Mouse (Mus musculus): ENCODE results near the gene Thra. TPM values are rescaled to one million over a fixed set of nuclear protein-coding genes. Genes with fewer than 3 reads are reported as not detected.
A peak's percentile ranks its signal among the peaks of the same experiment; 100 is the strongest.

Gene Thra
- polyA plus RNA-seq, 1 experiment from 2014 or later = 32.4 TPM

- no peak for TF ChIP-seq CTCF (IDR thresholded peaks at IDR 0.05; ENCODE audit: low read depth)
- WGBS = 42% methylated on average over 12 of the region's 12 CpGs
- 0 out of 2 replicates have a peak overlapping the region, but pooled peaks have one; percentile 34 for H3K9ac ChIP-seq (ENCODE audit: low read depth, low read length)
- H3K9me3 ChIP-seq (ENCODE audit: control insufficient read depth) = no peaks in the 10 kb centered on the region
- H3K4me3 ChIP-seq (ENCODE audit: low read depth, low read length) = no peak overlapping the region
- peak overlapping the region; percentile 88 for H3K27ac ChIP-seq (ENCODE audit: low read depth, low read length)
- H3K36me3 ChIP-seq (ENCODE audit: control insufficient read depth, insufficient read depth) = no peaks in the 10 kb centered on the region
- no peak for ATAC-seq
- peaks cover 36% of the 10 kb centered on the region for H3K4me1 ChIP-seq (replicated peaks; ENCODE audit: control insufficient read depth, insufficient read depth, low read length)
- no peaks in the 10 kb centered on the region for H3K27me3 ChIP-seq (replicated peaks; ENCODE audit: control insufficient read depth, insufficient read depth, low read length)
- H3K4me2 ChIP-seq (replicated peaks; ENCODE audit: low read depth) = peak overlapping the region; percentile 80
Observed at GRCm38 (mm10) chr11:98776052-98776764, 35.8 kb downstream of the Thra start.

- no peaks in the 10 kb centered on the region for H3K36me3 ChIP-seq (ENCODE audit: control insufficient read depth, insufficient read depth)
- no peak for ATAC-seq
- H3K4me2 ChIP-seq (replicated peaks; ENCODE audit: low read depth) = peak overlapping the region; percentile 80; the same call in 1 of the 2 replicates
- peaks cover 37% of the 10 kb centered on the region for H3K4me1 ChIP-seq (replicated peaks; ENCODE audit: control insufficient read depth, insufficient read depth, low read length)
- no peaks in the 10 kb centered on the region for H3K27me3 ChIP-seq (replicated peaks; ENCODE audit: control insufficient read depth, insufficient read depth, low read length)
- H3K9ac ChIP-seq (ENCODE audit: low read depth, low read length) = peak overlapping the region; percentile 26; the same call in 1 of the 2 replicates
- 14% methylated on average over 9 of the region's 9 CpGs for WGBS
- H3K4me3 ChIP-seq (ENCODE audit: low read depth, low read length) = no peak overlapping the region
- no peaks in the 10 kb centered on the region for H3K9me3 ChIP-seq (ENCODE audit: control insufficient read depth)
- H3K27ac ChIP-seq (ENCODE audit: low read depth, low read length) = peak overlapping the region; percentile 82
- TF ChIP-seq CTCF (IDR thresholded peaks at IDR 0.05; ENCODE audit: low read depth) = no peak
Observed at GRCm38 (mm10) chr11:98776843-98777590, 36.6 kb downstream of the Thra start.

GRCm38 (mm10) chr11:98777888-98778287 is 37.5 kb downstream of the Thra start:
- Histone ChIP-seq H3K27ac (ENCODE audit: low read depth, low read length) (0 out of 2 replicates have a peak overlapping the region, but pooled peaks have one; percentile 15), H3K9me3 (ENCODE audit: control insufficient read depth) (no peaks in the 10 kb centered on the region), H3K9ac (ENCODE audit: low read depth, low read length) (no peak overlapping the region), H3K27me3 (replicated peaks; ENCODE audit: control insufficient read depth, insufficient read depth, low read length) (no peaks in the 10 kb centered on the region), H3K4me1 (replicated peaks; ENCODE audit: control insufficient read depth, insufficient read depth, low read length) (peaks cover 39% of the 10 kb centered on the region), H3K4me3 (ENCODE audit: low read depth, low read length) (no peak overlapping the region), H3K36me3 (ENCODE audit: control insufficient read depth, insufficient read depth) (no peaks in the 10 kb centered on the region), H3K4me2 (replicated peaks; ENCODE audit: low read depth) (no peak overlapping the region)
- no peak for TF ChIP-seq CTCF (IDR thresholded peaks at IDR 0.05; ENCODE audit: low read depth)
- ATAC-seq = no peak

- WGBS = 39% methylated on average over 13 of the region's 14 CpGs
Observed at GRCm38 (mm10) chr11:98781851-98782512, 41.5 kb downstream of the Thra start.

GRCm38 (mm10) chr11:98782651-98783235 is 42.3 kb downstream of the Thra start:
- peak overlapping the region; percentile 1; the same call in 1 of the 2 replicates for H3K4me3 ChIP-seq (ENCODE audit: low read depth, low read length)

More at GRCm38 (mm10) chr11:98781851-98782512, 41.5 kb downstream of the Thra start:
- no peaks in the 10 kb centered on the region for H3K36me3 ChIP-seq (ENCODE audit: control insufficient read depth, insufficient read depth)
- H3K27me3 ChIP-seq (replicated peaks; ENCODE audit: control insufficient read depth, insufficient read depth, low read length) = no peaks in the 10 kb centered on the region
- peaks cover 24% of the 10 kb centered on the region for H3K4me1 ChIP-seq (replicated peaks; ENCODE audit: control insufficient read depth, insufficient read depth, low read length)
- H3K4me2 ChIP-seq (replicated peaks; ENCODE audit: low read depth) = no peak overlapping the region
- H3K9ac ChIP-seq (ENCODE audit: low read depth, low read length) = 0 out of 2 replicates have a peak overlapping the region, but pooled peaks have one; percentile 17
- no peak overlapping the region for H3K4me3 ChIP-seq (ENCODE audit: low read depth, low read length)
- no peak for ATAC-seq
- H3K9me3 ChIP-seq (ENCODE audit: control insufficient read depth) = no peaks in the 10 kb centered on the region
- TF ChIP-seq CTCF (IDR thresholded peaks at IDR 0.05; ENCODE audit: low read depth) = no peak
- H3K27ac ChIP-seq (ENCODE audit: low read depth, low read length) = peak overlapping the region; percentile 42

More at GRCm38 (mm10) chr11:98782651-98783235, 42.3 kb downstream of the Thra start:
- no peak for ATAC-seq
- H3K36me3 ChIP-seq (ENCODE audit: control insufficient read depth, insufficient read depth) = no peaks in the 10 kb centered on the region
- peak overlapping the region; percentile 88 for H3K27ac ChIP-seq (ENCODE audit: low read depth, low read length)
- peaks cover 22% of the 10 kb centered on the region for H3K4me1 ChIP-seq (replicated peaks; ENCODE audit: control insufficient read depth, insufficient read depth, low read length)
- peak overlapping the region; percentile 56 for H3K4me2 ChIP-seq (replicated peaks; ENCODE audit: low read depth)
- H3K9ac ChIP-seq (ENCODE audit: low read depth, low read length) = peak overlapping the region; percentile 48
- 7% methylated on average over 17 of the region's 17 CpGs for WGBS
- no peaks in the 10 kb centered on the region for H3K27me3 ChIP-seq (replicated peaks; ENCODE audit: control insufficient read depth, insufficient read depth, low read length)
- no peaks in the 10 kb centered on the region for H3K9me3 ChIP-seq (ENCODE audit: control insufficient read depth)
- no peak for TF ChIP-seq CTCF (IDR thresholded peaks at IDR 0.05; ENCODE audit: low read depth)
